Comparison of ENCODE assay signal across 8 mouse cellular contexts in genomic region chr4:151044944-151045570, GRCm38 (mm10). TPM values are rescaled to one million over a fixed set of nuclear protein-coding genes. Genes with fewer than 3 reads are reported as not detected.
A peak's percentile ranks its signal among the peaks of the same experiment; 100 is the strongest.
DNase-seq lines count a peak whose midpoint lies in the region; ATAC-seq and TF ChIP-seq lines count a peak whose summit lies in the region.

No protein-coding gene starts in this region.

- peak in 1 of 2 experiments; percentile 64 for DNase-seq in cerebellum, adult 2 months
- DNase-seq in cerebellum, adult 8-10 months, result no peak
- peak; percentile 43 for DNase-seq in right cerebral cortex, postnatal 25 days
- no peak for DNase-seq in right cerebral cortex, postnatal 4 days
- DNase-seq in spleen, postnatal 10 days (ENCODE audit: low spot score in 2 of 2), result no peak

- no peaks in the 10 kb centered on the region for H3K9me3 ChIP-seq in hindbrain, embryonic 12.5 days (replicated peaks)
- no peaks in the 10 kb centered on the region for H3K9me3 ChIP-seq in liver, embryonic 12.5 days (replicated peaks)
- H3K9me3 ChIP-seq in stomach, embryonic 16.5 days (replicated peaks; ENCODE audit: control insufficient read depth, low read length), result no peaks in the 10 kb centered on the region

- peaks cover 21% of the 10 kb centered on the region; the same call in 1 of the 2 replicates for H3K36me3 ChIP-seq in hindbrain, embryonic 12.5 days
- H3K36me3 ChIP-seq in liver, embryonic 12.5 days, result peaks cover 35% of the 10 kb centered on the region
- no peaks in the 10 kb centered on the region; the same call in 1 of the 2 replicates for H3K36me3 ChIP-seq in stomach, embryonic 16.5 days (ENCODE audit: control insufficient read depth, insufficient read depth, low read length)

- ATAC-seq in hindbrain, embryonic 12.5 days (ENCODE audit: low FRiP score), result no peak
- no peak for ATAC-seq in liver, embryonic 12.5 days
- no peak; the same call in 1 of the 2 replicates for ATAC-seq in stomach, embryonic 16.5 days (ENCODE audit: insufficient read depth, low FRiP score)

- no peaks in the 10 kb centered on the region for H3K27me3 ChIP-seq in cerebellum, adult 2 months (ENCODE audit: control insufficient read depth, insufficient read depth, low read length)
- peaks cover 11% of the 10 kb centered on the region; the same call in 1 of the 2 replicates for H3K27me3 ChIP-seq in hindbrain, embryonic 12.5 days
- no peaks in the 10 kb centered on the region for H3K27me3 ChIP-seq in liver, embryonic 12.5 days (replicated peaks)
- no peaks in the 10 kb centered on the region for H3K27me3 ChIP-seq in stomach, embryonic 16.5 days (ENCODE audit: control insufficient read depth, insufficient read depth, low read length)

- no peak for TF ChIP-seq CTCF in cerebellum, adult 2 months (IDR thresholded peaks at IDR 0.05; ENCODE audit: borderline replicate concordance, insufficient read depth, low read depth, low read length)

- peaks cover 10% of the 10 kb centered on the region for H3K4me1 ChIP-seq in cerebellum, adult 2 months (ENCODE audit: control insufficient read depth, insufficient read depth, low read length)
- peaks cover 11% of the 10 kb centered on the region for H3K4me1 ChIP-seq in hindbrain, embryonic 12.5 days
- H3K4me1 ChIP-seq in liver, embryonic 12.5 days, result peaks cover 30% of the 10 kb centered on the region
- 0 out of 2 replicates have a peak, but pooled peaks cover 11% of the 10 kb centered on the region for H3K4me1 ChIP-seq in stomach, embryonic 16.5 days (ENCODE audit: control insufficient read depth, insufficient read depth, low read length)

- peak overlapping the region; percentile 43; the same call in 1 of the 2 replicates for H3K9ac ChIP-seq in hindbrain, embryonic 12.5 days
- H3K9ac ChIP-seq in liver, embryonic 12.5 days, result peak overlapping the region; percentile 66
- H3K9ac ChIP-seq in stomach, embryonic 16.5 days (ENCODE audit: low read length), result peak overlapping the region; percentile 74; the same call in 1 of the 2 replicates

- peak overlapping the region; percentile 52 for H3K27ac ChIP-seq in cerebellum, adult 2 months (ENCODE audit: insufficient read depth, low read length)
- H3K27ac ChIP-seq in hindbrain, embryonic 12.5 days, result peak overlapping the region; percentile 23; the same call in 1 of the 2 replicates
- H3K27ac ChIP-seq in liver, embryonic 12.5 days, result peak overlapping the region; percentile 67; the same call in 1 of the 2 replicates
- H3K27ac ChIP-seq in stomach, embryonic 16.5 days (ENCODE audit: low read length), result no peak overlapping the region

- peak; percentile 57; the same call in 1 of the 2 replicates for TF ChIP-seq POLR2A in cerebellum, adult 2 months (IDR thresholded peaks at IDR 0.05; ENCODE audit: borderline replicate concordance, insufficient read depth, low read length)

- under 1% methylated on average over 21 of the region's 21 CpGs for WGBS in cerebellum, adult 2 months
- 6% methylated on average over 21 of the region's 21 CpGs for WGBS in hindbrain, embryonic 12.5 days
- 7% methylated on average over 21 of the region's 21 CpGs for WGBS in liver, embryonic 12.5 days (ENCODE audit: insufficient replicate concordance)
- WGBS in stomach, embryonic 16.5 days, result 4% methylated on average over 21 of the region's 21 CpGs

- H3K4me3 ChIP-seq in cerebellum, adult 2 months (replicated peaks; ENCODE audit: insufficient read depth, low read depth, low read length), result peak overlapping the region; percentile 52
- peak overlapping the region; percentile 54 for H3K4me3 ChIP-seq in hindbrain, embryonic 12.5 days
- H3K4me3 ChIP-seq in liver, embryonic 12.5 days, result peak overlapping the region; percentile 67
- H3K4me3 ChIP-seq in stomach, embryonic 16.5 days (replicated peaks; ENCODE audit: low read length), result peak overlapping the region; percentile 71

- H3K4me2 ChIP-seq in hindbrain, embryonic 12.5 days (replicated peaks), result peak overlapping the region; percentile 92
- H3K4me2 ChIP-seq in liver, embryonic 12.5 days, result peak overlapping the region; percentile 99
- peak overlapping the region; percentile 99 for H3K4me2 ChIP-seq in stomach, embryonic 16.5 days (ENCODE audit: low read depth, low read length)

RNA-seq across cellular contexts. Expression of gene Per3, which starts 0.6 kb away (rescaled TPM):
- 40.0 TPM in 2 replicates for polyA plus RNA-seq in cerebellum, adult 2 months (2012; rRNA removed)
- 5.6 and 6.0 TPM in 2 replicates for polyA plus RNA-seq in hindbrain, embryonic 12.5 days (2016; fragmentation: Nextera tagmentation; extraction: Ambion mirVana)
- polyA plus RNA-seq in liver, embryonic 12.5 days (2016; fragmentation: Nextera tagmentation; extraction: Ambion mirVana), result 4.3 and 4.9 TPM in 2 replicates
- 5.6 and 5.9 TPM in 2 replicates for polyA plus RNA-seq in stomach, embryonic 16.5 days (2015; fragmentation: Nextera tagmentation; extraction: Ambion mirVana)

RNA-seq across cellular contexts. Expression of gene Vamp3, which starts 12.7 kb away (rescaled TPM):
- polyA plus RNA-seq in cerebellum, adult 2 months (2012; rRNA removed), result 61.3 and 67.9 TPM in 2 replicates
- polyA plus RNA-seq in hindbrain, embryonic 12.5 days (2016; fragmentation: Nextera tagmentation; extraction: Ambion mirVana), result 85.7 and 86.3 TPM in 2 replicates
- 51.0 and 53.2 TPM in 2 replicates for polyA plus RNA-seq in liver, embryonic 12.5 days (2016; fragmentation: Nextera tagmentation; extraction: Ambion mirVana)
- 131 and 144 TPM in 2 replicates for polyA plus RNA-seq in stomach, embryonic 16.5 days (2015; fragmentation: Nextera tagmentation; extraction: Ambion mirVana)

RNA-seq across cellular contexts. Expression of gene Gm13090, which starts 44.3 kb away (rescaled TPM):
- not detected in 2 replicates for polyA plus RNA-seq in cerebellum, adult 2 months (2012; rRNA removed)
- not detected in 2 replicates for polyA plus RNA-seq in hindbrain, embryonic 12.5 days (2016; fragmentation: Nextera tagmentation; extraction: Ambion mirVana)
- polyA plus RNA-seq in liver, embryonic 12.5 days (2016; fragmentation: Nextera tagmentation; extraction: Ambion mirVana), result not detected in 2 replicates
- not detected in 2 replicates for polyA plus RNA-seq in stomach, embryonic 16.5 days (2015; fragmentation: Nextera tagmentation; extraction: Ambion mirVana)

RNA-seq across cellular contexts. Expression of gene Uts2, which starts 48.2 kb away (rescaled TPM):
- 1.9 and 3.1 TPM in 2 replicates for polyA plus RNA-seq in cerebellum, adult 2 months (2012; rRNA removed)
- not detected in 2 replicates for polyA plus RNA-seq in hindbrain, embryonic 12.5 days (2016; fragmentation: Nextera tagmentation; extraction: Ambion mirVana)
- not detected in 2 replicates for polyA plus RNA-seq in liver, embryonic 12.5 days (2016; fragmentation: Nextera tagmentation; extraction: Ambion mirVana)
- polyA plus RNA-seq in stomach, embryonic 16.5 days (2015; fragmentation: Nextera tagmentation; extraction: Ambion mirVana), result not detected in 2 replicates
